Mouse (Mus musculus): Measurements from ENCODE around the gene Gm20422.

GRCm38 (mm10) chr8:69808864-69809403 is 34.2 kb upstream of the Gm20422 start:
- no peak for TF ChIP-seq POLR2A (IDR thresholded peaks at IDR 0.05; ENCODE audit: insufficient read depth, low read length)
- no peak for TF ChIP-seq CTCF (IDR thresholded peaks at IDR 0.05; ENCODE audit: low read depth, low read length)

Data from ES-Bruce4 (cell line).